Mouse (Mus musculus) E14TG2a.4 (cell line): ENCODE measurements around the gene Plekha5.

Experiments
- H3K27me3 ChIP-seq: 2 replicates; pipeline ENCODE4 v1.6.1; 2014; ENCODE audit warnings: low read length, control low read depth; ENCODE audit not compliant: insufficient read depth
- H3K36me3 ChIP-seq: 2 replicates; pipeline ENCODE4 v1.6.1; 2014; ENCODE audit warnings: low read length, control low read depth; ENCODE audit not compliant: insufficient read depth
- H3K4me1 ChIP-seq: replicated peaks from 2 replicates; pipeline ENCODE4 v1.6.1; 2014; ENCODE audit warnings: low read depth, low read length, control low read depth
- H3K4me3 ChIP-seq: replicated peaks from 2 replicates; pipeline ENCODE4 v1.5.1; 2014; ENCODE audit warnings: mild to moderate bottlenecking, low read length
- H3K9me3 ChIP-seq: 2 replicates; pipeline ENCODE4 v1.6.1; 2014; ENCODE audit warnings: low read length, control low read depth
- CTCF ChIP-seq: conservative IDR thresholded peaks from 2 replicates; pipeline ENCODE4 v1.5.1; 2014; ENCODE audit warnings: low read length
- NANOG ChIP-seq: IDR thresholded peaks from 2 replicates; pipeline ENCODE4 v1.6.1; 2014; ENCODE audit warnings: borderline replicate concordance, low read length, mixed read lengths
- POU5F1 ChIP-seq: IDR thresholded peaks from 2 replicates; pipeline ENCODE4 v1.6.1; 2014; ENCODE audit warnings: low read length, borderline replicate concordance

Gene Plekha5

GRCm38 (mm10) chr6:140605732-140606131 is 181.9 kb downstream of the Plekha5 start:
- peak; percentile 95 for TF ChIP-seq NANOG
- TF ChIP-seq POU5F1 = no peak
- no peak for TF ChIP-seq CTCF
- peaks cover 85% of the 10 kb centered on the region for H3K4me1 ChIP-seq

GRCm38 (mm10) chr6:140606534-140606933 is 182.7 kb downstream of the Plekha5 start:
- H3K4me3 ChIP-seq = peak overlapping the region; percentile 30
- H3K27me3 ChIP-seq = no peaks in the 10 kb centered on the region
- peaks cover 82% of the 10 kb centered on the region for H3K4me1 ChIP-seq
- H3K36me3 ChIP-seq = no peaks in the 10 kb centered on the region
- TF ChIP-seq CTCF (no peak), POU5F1 (no peak), NANOG (no peak)
- H3K9me3 ChIP-seq = no peaks in the 10 kb centered on the region

More at GRCm38 (mm10) chr6:140605732-140606131, 181.9 kb downstream of the Plekha5 start:
- Histone ChIP-seq H3K36me3 (no peaks in the 10 kb centered on the region), H3K27me3 (no peaks in the 10 kb centered on the region), H3K4me3 (0 out of 2 replicates have a peak overlapping the region, but pooled peaks have one; percentile 30), H3K9me3 (no peaks in the 10 kb centered on the region)

GRCm38 (mm10) chr6:140608666-140609065 is 184.8 kb downstream of the Plekha5 start:
- H3K36me3 ChIP-seq = no peaks in the 10 kb centered on the region
- TF ChIP-seq NANOG = peak; percentile 34; the same call in 1 of the 2 replicates
- no peak for TF ChIP-seq POU5F1
- H3K4me3 ChIP-seq = no peak overlapping the region
- H3K27me3 ChIP-seq = peaks cover 5% of the 10 kb centered on the region
- H3K4me1 ChIP-seq = peaks cover 79% of the 10 kb centered on the region
- H3K9me3 ChIP-seq = no peaks in the 10 kb centered on the region

- H3K4me1 ChIP-seq = peaks cover 79% of the 10 kb centered on the region
- H3K4me3 ChIP-seq = no peak overlapping the region
- peaks cover 5% of the 10 kb centered on the region for H3K27me3 ChIP-seq
- TF ChIP-seq CTCF (no peak), POU5F1 (no peak), NANOG (no peak)
- H3K9me3 ChIP-seq = no peaks in the 10 kb centered on the region
- no peaks in the 10 kb centered on the region for H3K36me3 ChIP-seq
These were observed 185.7 kb downstream of the Plekha5 start for GRCm38 (mm10) chr6:140609533-140609932.

GRCm38 (mm10) chr6:140610117-140610516 is 186.3 kb downstream of the Plekha5 start:
- no peak overlapping the region for H3K4me3 ChIP-seq
- H3K27me3 ChIP-seq = peaks cover 7% of the 10 kb centered on the region
- TF ChIP-seq NANOG (no peak), POU5F1 (no peak), CTCF (no peak)
- peaks cover 79% of the 10 kb centered on the region for H3K4me1 ChIP-seq
- H3K36me3 ChIP-seq = no peaks in the 10 kb centered on the region
- H3K9me3 ChIP-seq = no peaks in the 10 kb centered on the region

GRCm38 (mm10) chr6:140611282-140611681 is 187.4 kb downstream of the Plekha5 start:
- Histone ChIP-seq H3K36me3 (no peaks in the 10 kb centered on the region), H3K4me3 (no peak overlapping the region), H3K27me3 (peaks cover 7% of the 10 kb centered on the region), H3K9me3 (no peaks in the 10 kb centered on the region), H3K4me1 (peaks cover 76% of the 10 kb centered on the region)
- no peak for TF ChIP-seq CTCF
- TF ChIP-seq NANOG = no peak
- TF ChIP-seq POU5F1 = no peak

GRCm38 (mm10) chr6:140611893-140612473 is 188.1 kb downstream of the Plekha5 start:
- TF ChIP-seq NANOG (no peak), CTCF (no peak), POU5F1 (no peak)
- Histone ChIP-seq H3K4me1 (peaks cover 76% of the 10 kb centered on the region), H3K9me3 (no peaks in the 10 kb centered on the region), H3K27me3 (peaks cover 7% of the 10 kb centered on the region), H3K36me3 (no peaks in the 10 kb centered on the region), H3K4me3 (no peak overlapping the region)

- H3K4me3 ChIP-seq = no peak overlapping the region
- no peak for TF ChIP-seq NANOG
- TF ChIP-seq CTCF = no peak
- TF ChIP-seq POU5F1 = no peak
- H3K27me3 ChIP-seq = peaks cover 7% of the 10 kb centered on the region
- H3K36me3 ChIP-seq = no peaks in the 10 kb centered on the region
- peaks cover 66% of the 10 kb centered on the region for H3K4me1 ChIP-seq
- no peaks in the 10 kb centered on the region for H3K9me3 ChIP-seq
These were observed 190.0 kb downstream of the Plekha5 start for GRCm38 (mm10) chr6:140613822-140614221.

GRCm38 (mm10) chr6:140614711-140615110 is 190.9 kb downstream of the Plekha5 start:
- TF ChIP-seq POU5F1 = no peak
- no peak for TF ChIP-seq CTCF
- TF ChIP-seq NANOG = no peak
- H3K4me1 ChIP-seq = peaks cover 64% of the 10 kb centered on the region
- no peaks in the 10 kb centered on the region for H3K36me3 ChIP-seq
- H3K27me3 ChIP-seq = peaks cover 7% of the 10 kb centered on the region
- no peaks in the 10 kb centered on the region for H3K9me3 ChIP-seq
- H3K4me3 ChIP-seq = no peak overlapping the region
